In the genomic region with DNA sequence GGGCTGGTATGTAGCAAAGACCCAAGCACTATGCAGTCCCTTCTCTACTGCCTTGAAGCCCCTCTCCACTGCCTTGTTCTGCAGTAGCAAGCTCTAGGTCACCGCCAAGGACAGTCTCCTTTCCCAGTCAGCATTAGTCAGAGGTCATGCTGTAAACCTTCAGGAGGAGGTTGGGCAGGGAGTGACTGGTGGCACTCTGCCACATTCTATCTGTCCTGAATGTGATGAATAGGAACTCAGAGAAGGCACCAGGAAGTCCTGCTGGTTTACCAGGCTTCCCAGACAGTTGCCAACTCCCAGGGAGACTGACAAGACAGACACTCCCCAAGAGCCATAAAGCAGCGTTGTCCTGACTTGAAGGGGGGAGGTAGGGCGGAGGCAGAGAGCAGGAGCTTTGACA, we compare ENCODE assay signal across 9 mouse cellular contexts. TPM values are rescaled to one million over a fixed set of nuclear protein-coding genes. Genes with fewer than 3 reads are reported as not detected.
DNase-seq lines count a peak whose midpoint lies in the region; ATAC-seq and TF ChIP-seq lines count a peak whose summit lies in the region.
"Had no signal": no experiment of that assay in that cellular context is flagged by ENCODE, and none has a peak within 500 bp of the region (broad histone marks: within the 10 kb centered on the region; RNA-seq: fewer than 3 reads in every experiment).

No protein-coding gene starts in this region.

- ATAC-seq in midbrain, embryonic 15.5 days (replicated peaks): no peak
- no peak for ATAC-seq in forebrain, postnatal 0 days

- peaks cover 2% of the 10 kb centered on the region; the same call in 1 of the 2 replicates for H3K36me3 ChIP-seq in midbrain, embryonic 15.5 days (replicated peaks)
- peaks cover 17% of the 10 kb centered on the region; the same call in 1 of the 2 replicates for H3K36me3 ChIP-seq in forebrain, postnatal 0 days (ENCODE audit: insufficient read depth)

- no peak overlapping the region for H3K9ac ChIP-seq in midbrain, embryonic 15.5 days
- no peak overlapping the region for H3K9ac ChIP-seq in forebrain, postnatal 0 days
- H3K9ac ChIP-seq: limb, embryonic 13.5 days had no signal

- TF ChIP-seq CTCF in forebrain, postnatal 0 days (IDR thresholded peaks at IDR 0.05; ENCODE audit: low read depth): no peak

- no peak overlapping the region for H3K27ac ChIP-seq in midbrain, embryonic 15.5 days
- H3K27ac ChIP-seq in forebrain, postnatal 0 days (ENCODE audit: low read depth, low read length): no peak overlapping the region
- H3K27ac ChIP-seq: limb, embryonic 13.5 days had no signal

- H3K9me3 ChIP-seq in midbrain, embryonic 15.5 days: no peaks in the 10 kb centered on the region
- H3K9me3 ChIP-seq in forebrain, postnatal 0 days (ENCODE audit: low read length): no peaks in the 10 kb centered on the region
- H3K9me3 ChIP-seq: limb, embryonic 13.5 days had no signal

- H3K4me1 ChIP-seq in midbrain, embryonic 15.5 days: no peaks in the 10 kb centered on the region
- no peaks in the 10 kb centered on the region for H3K4me1 ChIP-seq in forebrain, postnatal 0 days (ENCODE audit: insufficient read depth)
- H3K4me1 ChIP-seq: limb, embryonic 13.5 days had no signal

- no peak overlapping the region for H3K4me3 ChIP-seq in midbrain, embryonic 15.5 days
- no peak overlapping the region for H3K4me3 ChIP-seq in forebrain, postnatal 0 days (ENCODE audit: low read depth, low read length)
- H3K4me3 ChIP-seq: limb, embryonic 13.5 days had no signal

- H3K4me2 ChIP-seq in midbrain, embryonic 15.5 days: no peak overlapping the region
- no peak overlapping the region for H3K4me2 ChIP-seq in forebrain, postnatal 0 days (ENCODE audit: low read depth)
- H3K4me2 ChIP-seq: limb, embryonic 13.5 days had no signal

- no peaks in the 10 kb centered on the region for H3K27me3 ChIP-seq in midbrain, embryonic 15.5 days (replicated peaks)
- H3K27me3 ChIP-seq in forebrain, postnatal 0 days (ENCODE audit: insufficient read depth, low read length): no peaks in the 10 kb centered on the region

- DNase-seq in gastrocnemius, adult 18-20 months (ENCODE audit: low spot score): peak; percentile 59
- no peak for DNase-seq in gastrocnemius, postnatal 10 days
- peak; percentile 67 for DNase-seq in adrenal gland, postnatal 10 days
- peak; percentile 32 for DNase-seq in heart, adult 8-10 months (ENCODE audit: low spot score)
- peak; percentile 58 for DNase-seq in kidney, postnatal 10 days
- DNase-seq in layer of hippocampus, postnatal 14 days (ENCODE audit: low spot score in 2 of 2): no peak
- no peak for DNase-seq in forebrain, postnatal 0 days

- WGBS in midbrain, embryonic 15.5 days: 69% methylated on average over 3 of the region's 3 CpGs
- WGBS in forebrain, postnatal 0 days: 76% methylated on average over 3 of the region's 3 CpGs

RNA-seq across cellular contexts. Expression of a gene that starts 12.7 kb away (rescaled TPM):
- total RNA-seq in gastrocnemius, adult 18-20 months (2021): 100 to 1,000 TPM; 108 to 141 TPM
- total RNA-seq in gastrocnemius, postnatal 10 days (2021): 10 to 100 TPM; 48.5 to 50.7 TPM
- total RNA-seq in adrenal gland, postnatal 10 days (2021): 10 to 100 TPM; 31.9 to 43.3 TPM
- total RNA-seq in heart, adult 8-10 months (2022): 100 to 1,000 TPM; 157 to 195 (median 180) TPM
- total RNA-seq in layer of hippocampus, postnatal 14 days (2021): 100 to 1,000 TPM in 1 of 2 experiments, 10 to 100 TPM in 1; 93.6 to 111 TPM
- polyA plus RNA-seq in midbrain, embryonic 15.5 days (2015; fragmentation: Nextera tagmentation; extraction: Ambion mirVana): 6.6 and 7.4 TPM in 2 replicates
- total RNA-seq in forebrain, postnatal 0 days (2014; rRNA removed): 39.5 and 45.4 TPM in 2 replicates
- polyA plus RNA-seq in forebrain, postnatal 0 days (2015; fragmentation: Nextera tagmentation; extraction: Ambion mirVana): 3.9 and 5.8 TPM in 2 replicates

RNA-seq across cellular contexts. Expression of a gene that starts 25.7 kb away (rescaled TPM):
- total RNA-seq in gastrocnemius, adult 18-20 months (2021): 10 to 100 TPM in 1 of 2 experiments, 1 to 10 TPM in 1; 8.6 to 11.6 TPM
- 10 to 100 TPM; 13.1 to 15.1 TPM for total RNA-seq in gastrocnemius, postnatal 10 days (2021)
- 10 to 100 TPM in 1 of 2 experiments, 1 to 10 TPM in 1; 5.6 to 13.8 TPM for total RNA-seq in adrenal gland, postnatal 10 days (2021)
- 1 to 10 TPM; 5.2 to 9.5 (median 8.1) TPM for total RNA-seq in heart, adult 8-10 months (2022)
- total RNA-seq in layer of hippocampus, postnatal 14 days (2021): 100 to 1,000 TPM; 108 to 118 TPM
- polyA plus RNA-seq in midbrain, embryonic 15.5 days (2015; fragmentation: Nextera tagmentation; extraction: Ambion mirVana): 179 and 188 TPM in 2 replicates
- 104 and 117 TPM in 2 replicates for total RNA-seq in forebrain, postnatal 0 days (2014; rRNA removed)
- 136 and 145 TPM in 2 replicates for polyA plus RNA-seq in forebrain, postnatal 0 days (2015; fragmentation: Nextera tagmentation; extraction: Ambion mirVana)

RNA-seq across cellular contexts. Expression of a gene that starts 30.3 kb away (rescaled TPM):
- 10 to 100 TPM; 54.2 to 63.8 TPM for total RNA-seq in gastrocnemius, adult 18-20 months (2021)
- 10 to 100 TPM; 75.2 to 80.4 TPM for total RNA-seq in gastrocnemius, postnatal 10 days (2021)
- total RNA-seq in adrenal gland, postnatal 10 days (2021): 100 to 1,000 TPM; 233 to 236 TPM
- 10 to 100 TPM; 65.8 to 86.6 (median 78.8) TPM for total RNA-seq in heart, adult 8-10 months (2022)
- total RNA-seq in layer of hippocampus, postnatal 14 days (2021): 10 to 100 TPM; 69.6 to 70.9 TPM
- polyA plus RNA-seq in midbrain, embryonic 15.5 days (2015; fragmentation: Nextera tagmentation; extraction: Ambion mirVana): 112 and 115 TPM in 2 replicates
- total RNA-seq in forebrain, postnatal 0 days (2014; rRNA removed): 41.9 and 45.4 TPM in 2 replicates
- polyA plus RNA-seq in forebrain, postnatal 0 days (2015; fragmentation: Nextera tagmentation; extraction: Ambion mirVana): 113 and 121 TPM in 2 replicates

RNA-seq across cellular contexts. Expression of a gene that starts 30.8 kb away (rescaled TPM):
- 10 to 100 TPM; 18.7 to 21.2 TPM for total RNA-seq in gastrocnemius, adult 18-20 months (2021)
- 10 to 100 TPM; 21.8 to 24.7 TPM for total RNA-seq in gastrocnemius, postnatal 10 days (2021)
- 10 to 100 TPM; 24.7 to 31.8 TPM for total RNA-seq in adrenal gland, postnatal 10 days (2021)
- 10 to 100 TPM; 26.6 to 29.7 (median 28.2) TPM for total RNA-seq in heart, adult 8-10 months (2022)
- total RNA-seq in layer of hippocampus, postnatal 14 days (2021): 10 to 100 TPM; 15.7 to 16.1 TPM
- polyA plus RNA-seq in midbrain, embryonic 15.5 days (2015; fragmentation: Nextera tagmentation; extraction: Ambion mirVana): 12.8 and 13.5 TPM in 2 replicates
- 11.7 and 13.8 TPM in 2 replicates for total RNA-seq in forebrain, postnatal 0 days (2014; rRNA removed)
- polyA plus RNA-seq in forebrain, postnatal 0 days (2015; fragmentation: Nextera tagmentation; extraction: Ambion mirVana): 6.7 and 7.6 TPM in 2 replicates

RNA-seq across cellular contexts. Expression of a gene that starts 46.4 kb away (rescaled TPM):
- total RNA-seq in gastrocnemius, adult 18-20 months (2021): not detected
- total RNA-seq in gastrocnemius, postnatal 10 days (2021): under 1 TPM; 0.09 to 0.11 TPM
- 1 to 10 TPM in 1 of 2 experiments, under 1 TPM in 1; 0.67 to 1.1 TPM for total RNA-seq in adrenal gland, postnatal 10 days (2021)
- total RNA-seq in heart, adult 8-10 months (2022): under 1 TPM in 1 of 4 experiments, not detected in 3; 0.19 TPM
- total RNA-seq in layer of hippocampus, postnatal 14 days (2021): 1 to 10 TPM in 1 of 2 experiments, under 1 TPM in 1; 0.85 to 1.0 TPM
- polyA plus RNA-seq in midbrain, embryonic 15.5 days (2015; fragmentation: Nextera tagmentation; extraction: Ambion mirVana): 0.43 and 0.46 TPM in 2 replicates
- total RNA-seq in forebrain, postnatal 0 days (2014; rRNA removed): 0.19 and 0.92 TPM in 2 replicates
- 0.23 and 0.28 TPM in 2 replicates for polyA plus RNA-seq in forebrain, postnatal 0 days (2015; fragmentation: Nextera tagmentation; extraction: Ambion mirVana)

Comparison
In these comparisons a context has a peak if more than half of its experiments do, and no peak if none do; other contexts are left out.
1. DNase-seq: peak in gastrocnemius, adult 18-20 months (single experiment), adrenal gland, postnatal 10 days (single experiment), heart, adult 8-10 months (single experiment) and kidney, postnatal 10 days (single experiment); none in gastrocnemius, postnatal 10 days (single experiment), layer of hippocampus, postnatal 14 days (0 of 2) and forebrain, postnatal 0 days (single experiment).